Mouse (Mus musculus) cortical plate, adult 2 months (tissue): ENCODE data around the gene Sez6.

ENCODE experiments used
- CTCF ChIP-seq: fragments of 200-500 bp; IDR thresholded peaks from 2 replicates; pipeline ENCODE4 v1.5.1; 2011; ENCODE audit warnings: mild to moderate bottlenecking, control low read depth, low read length; ENCODE audit not compliant: insufficient read depth; ENCODE audit errors: extremely low read depth
- POLR2A ChIP-seq: fragments of 200-500 bp; IDR thresholded peaks from 2 replicates; pipeline ENCODE4 v1.6.1; 2011; ENCODE audit warnings: mild to moderate bottlenecking, low read length, control low read depth; ENCODE audit not compliant: insufficient read depth; ENCODE audit errors: extremely low read depth

- TF ChIP-seq CTCF (no peak), POLR2A (no peak)
These were observed 34.1 kb upstream of the Sez6 start for GRCm38 (mm10) chr11:77896480-77896819.
